Mouse (Mus musculus) small intestine, adult 2 months (tissue): Measurements from ENCODE around the gene Dock1. TPM values are rescaled to one million over a fixed set of nuclear protein-coding genes. Genes with fewer than 3 reads are reported as not detected.

Experiments
- H3K27ac ChIP-seq: fragments of 200-500 bp; 2 replicates; pipeline ENCODE4 v1.5.1; 2012; ENCODE audit warnings: low read depth, low read length, control low read depth, inconsistent platforms; ENCODE audit not compliant: insufficient read depth
- H3K27me3 ChIP-seq: fragments of 200-500 bp; 2 replicates; pipeline ENCODE4 v1.6.1; 2012; ENCODE audit warnings: mild to moderate bottlenecking, moderate library complexity, low read length, inconsistent platforms; ENCODE audit not compliant: control insufficient read depth, insufficient read depth
- H3K36me3 ChIP-seq: fragments of 200-500 bp; 2 replicates; pipeline ENCODE4 v1.6.1; 2012; ENCODE audit warnings: mild to moderate bottlenecking, low read length, control low read depth, inconsistent platforms; ENCODE audit not compliant: control insufficient read depth, insufficient read depth
- H3K4me1 ChIP-seq: fragments of 200-500 bp; 2 replicates; pipeline ENCODE4 v1.6.1; 2012; ENCODE audit warnings: low read length, inconsistent platforms, mixed read lengths; ENCODE audit not compliant: control insufficient read depth, insufficient read depth, insufficient read length
- H3K4me3 ChIP-seq: fragments of 200-500 bp; 2 replicates; pipeline ENCODE4 v1.5.1; 2012; ENCODE audit warnings: low read depth, mild to moderate bottlenecking, control low read depth, inconsistent platforms, low read length, moderate library complexity
- CTCF ChIP-seq: fragments of 200-500 bp; IDR thresholded peaks from 2 replicates; pipeline ENCODE4 v1.5.1; 2012; ENCODE audit warnings: low read depth, mild to moderate bottlenecking, control low read depth, inconsistent platforms, low read length, moderate library complexity, mixed read lengths; ENCODE audit not compliant: insufficient replicate concordance, insufficient read length; ENCODE audit errors: extremely low read depth
- POLR2A ChIP-seq: fragments of 200-500 bp; IDR thresholded peaks from 2 replicates; pipeline ENCODE4 v1.6.1; 2012; ENCODE audit warnings: low read depth, mild to moderate bottlenecking, control low read depth, inconsistent platforms, low read length, moderate library complexity
- WGBS: fragments of 180-500 bp; shearing (Covaris S2); methylation state at CpG from one replicate; pipeline ENCODE4 v1.1.7; 2018; 5-methylcytosine and 5-hydroxymethylcytosine counted together
- polyA plus RNA-seq: library from polyadenylated mRNA; depleted of rRNA; stranded (reverse); fragments of >200 nt; gene quantifications from 2 replicates; pipeline ENCODE4 v1.2.3, GENCODE M21; 2012

Dock1 gene
- polyA plus RNA-seq, 1 experiment, result 3.8 TPM

DNA sequence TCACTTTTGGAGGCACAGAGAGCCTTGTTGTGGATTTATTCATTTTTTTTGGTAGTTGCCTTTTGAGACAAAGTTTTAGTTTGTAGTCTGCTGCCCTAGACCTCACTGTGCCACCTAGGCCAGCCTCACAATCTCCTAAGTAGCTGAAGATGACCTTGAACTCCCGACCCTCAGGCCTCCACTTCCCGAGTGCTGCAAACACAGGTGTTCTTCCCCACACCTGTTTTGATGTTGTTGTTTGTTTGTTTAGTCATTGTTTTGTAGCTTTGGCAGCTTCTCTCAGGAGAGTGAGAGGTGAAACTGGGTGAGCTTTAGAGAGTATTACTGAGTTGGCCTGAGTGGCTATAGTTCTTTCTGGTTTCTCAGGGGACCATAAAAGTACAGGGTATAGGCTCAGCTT, 9.7 kb downstream of the Dock1 start:
- Histone ChIP-seq H3K4me3 (no peak overlapping the region), H3K27ac (no peak overlapping the region), H3K27me3 (no peaks in the 10 kb centered on the region), H3K36me3 (no peaks in the 10 kb centered on the region), H3K4me1 (peaks cover 27% of the 10 kb centered on the region)
- 40% methylated on average over 2 of the region's 2 CpGs for WGBS
- TF ChIP-seq POLR2A (no peak), CTCF (no peak)

DNA sequence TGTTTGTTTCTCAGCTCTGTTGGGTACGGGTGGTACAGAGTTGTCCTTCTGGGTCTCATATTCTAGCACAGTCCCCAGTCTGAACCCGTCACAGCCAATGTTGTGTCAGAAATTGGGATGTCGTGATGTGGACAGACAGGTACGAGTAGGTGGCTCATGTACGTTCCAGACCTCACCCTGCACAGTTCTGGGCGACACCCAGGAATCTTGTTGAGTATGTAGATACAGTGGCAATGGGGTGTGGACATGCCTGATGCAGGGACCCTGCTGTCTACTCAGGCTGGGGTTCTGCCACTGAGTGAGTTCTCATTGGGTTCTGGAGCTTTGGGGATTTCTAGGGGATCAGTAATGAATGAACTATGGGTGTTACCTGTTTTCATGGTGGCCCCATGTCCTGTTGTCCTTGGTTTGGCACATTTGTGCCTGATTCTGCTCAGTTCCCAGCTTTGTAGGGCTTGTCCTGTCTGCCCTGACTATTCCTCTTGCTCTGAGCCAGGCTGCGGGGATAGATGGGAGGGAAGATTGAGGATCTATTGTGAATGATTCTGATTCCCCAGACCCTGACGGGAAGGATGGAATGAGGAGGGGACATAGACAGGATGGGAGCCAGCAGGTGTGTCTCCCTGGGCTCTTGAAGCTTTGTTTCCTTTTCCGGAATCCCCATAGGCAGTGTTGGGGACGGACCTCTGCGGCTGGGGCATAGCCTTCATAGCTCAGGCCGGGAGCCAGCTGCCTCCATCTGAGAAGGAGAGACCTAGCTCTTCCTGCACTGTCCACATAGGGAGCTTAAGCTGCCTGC, 11.5 kb downstream of the Dock1 start:
- Histone ChIP-seq H3K4me1 (peaks cover 35% of the 10 kb centered on the region), H3K36me3 (no peaks in the 10 kb centered on the region), H3K27me3 (no peaks in the 10 kb centered on the region), H3K27ac (no peak overlapping the region), H3K4me3 (no peak overlapping the region)
- no peak for TF ChIP-seq POLR2A
- TF ChIP-seq CTCF, result no peak
- WGBS, result 90% methylated on average over 12 of the region's 12 CpGs

DNA sequence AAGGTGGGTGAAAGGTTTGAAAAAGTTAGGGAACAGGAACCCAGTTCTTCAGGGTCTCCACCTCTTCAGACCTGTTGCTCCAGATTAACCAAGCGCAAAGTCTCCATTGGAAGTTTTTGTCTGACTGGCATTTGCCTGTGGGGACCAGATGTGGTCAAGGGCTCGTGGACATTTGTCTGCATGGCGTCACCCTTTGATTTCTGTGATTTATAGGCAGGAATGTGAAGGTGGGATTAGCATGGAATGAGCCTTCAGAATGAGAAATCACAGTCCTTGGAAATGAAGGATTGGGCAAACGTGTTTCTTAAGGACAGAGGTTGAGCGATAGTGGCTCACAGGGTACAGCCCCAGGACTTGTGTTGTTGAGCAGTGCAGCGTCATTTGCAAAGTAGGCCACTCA, 17.9 kb downstream of the Dock1 start:
- H3K36me3 ChIP-seq, result no peaks in the 10 kb centered on the region
- H3K4me1 ChIP-seq, result peaks cover 23% of the 10 kb centered on the region; the same call in 1 of the 2 replicates
- H3K4me3 ChIP-seq, result no peak overlapping the region
- no peak for TF ChIP-seq CTCF
- TF ChIP-seq POLR2A, result no peak
- no peaks in the 10 kb centered on the region for H3K27me3 ChIP-seq
- 92% methylated on average over 6 of the region's 6 CpGs for WGBS
- no peak overlapping the region for H3K27ac ChIP-seq

DNA sequence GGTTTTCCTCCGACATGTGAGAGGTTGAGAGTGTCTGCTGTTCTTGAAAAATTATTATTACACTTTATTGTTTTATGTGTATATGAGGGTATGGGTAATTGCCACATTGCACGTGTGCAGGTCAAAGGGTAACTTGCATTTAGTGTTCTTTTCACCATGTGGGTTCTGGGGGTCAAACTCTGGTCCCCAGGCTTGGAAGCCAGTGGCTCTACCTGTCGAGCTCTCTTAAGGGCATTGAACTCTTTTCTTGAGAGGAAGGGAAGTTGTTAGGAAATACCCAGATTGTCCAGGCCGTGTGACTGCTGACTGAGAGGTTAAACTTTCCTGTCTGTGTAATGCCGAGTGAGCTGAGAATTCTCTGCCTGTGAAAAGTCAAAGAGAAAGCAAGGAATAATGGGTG, 19.7 kb downstream of the Dock1 start:
- H3K27ac ChIP-seq, result peak overlapping the region; percentile 74
- peaks cover 23% of the 10 kb centered on the region; the same call in 1 of the 2 replicates for H3K4me1 ChIP-seq
- H3K36me3 ChIP-seq, result no peaks in the 10 kb centered on the region
- no peaks in the 10 kb centered on the region for H3K27me3 ChIP-seq
- 19% methylated on average over 5 of the region's 5 CpGs for WGBS
- H3K4me3 ChIP-seq, result no peak overlapping the region
- TF ChIP-seq POLR2A (no peak), CTCF (no peak)

DNA sequence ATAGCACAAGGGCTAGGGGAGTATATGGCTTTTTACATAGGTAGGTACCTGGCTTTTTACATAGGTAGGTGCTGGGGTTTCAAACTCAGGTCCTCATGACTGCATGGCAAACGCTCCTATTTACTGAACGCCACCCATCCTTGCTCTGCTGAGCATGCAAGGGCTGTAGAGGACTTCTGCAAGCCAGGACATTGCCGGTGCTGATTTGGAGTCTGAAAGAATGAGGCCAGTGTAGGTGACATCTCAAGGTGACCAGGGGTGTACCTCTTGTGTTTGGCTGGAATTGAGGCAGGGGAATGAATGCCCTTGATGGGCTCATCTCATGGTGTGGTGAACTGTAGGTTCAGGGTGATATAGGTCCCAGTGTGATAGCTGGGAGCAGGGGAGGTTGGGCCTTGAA, 20.4 kb downstream of the Dock1 start:
- H3K27me3 ChIP-seq, result no peaks in the 10 kb centered on the region
- H3K4me1 ChIP-seq, result peaks cover 21% of the 10 kb centered on the region; the same call in 1 of the 2 replicates
- TF ChIP-seq CTCF (no peak), POLR2A (no peak)
- peak overlapping the region; percentile 74; the same call in 1 of the 2 replicates for H3K27ac ChIP-seq
- no peaks in the 10 kb centered on the region for H3K36me3 ChIP-seq
- H3K4me3 ChIP-seq, result no peak overlapping the region
- 95% methylated on average over 3 of the region's 3 CpGs for WGBS

DNA sequence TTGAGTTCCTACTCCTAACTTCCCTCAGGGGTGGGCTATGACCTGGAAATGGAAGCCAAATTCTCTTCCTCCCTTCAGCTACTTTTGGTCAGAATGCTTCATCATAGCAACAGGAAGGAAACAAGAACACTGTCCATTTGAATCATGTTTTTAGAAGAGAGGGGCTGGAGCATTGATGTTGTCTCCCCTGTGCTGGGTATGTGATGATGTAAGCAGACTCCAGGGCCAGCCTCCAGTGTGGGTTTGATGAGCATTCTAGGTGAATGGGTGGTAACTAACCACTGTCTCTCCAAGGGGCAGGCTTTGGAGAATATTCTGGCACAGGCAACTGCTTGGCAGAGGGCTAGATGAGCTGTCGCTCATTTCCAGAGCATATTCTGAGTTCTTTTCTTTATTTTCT, 22.9 kb downstream of the Dock1 start:
- Histone ChIP-seq H3K4me3 (no peak overlapping the region), H3K27me3 (no peaks in the 10 kb centered on the region), H3K36me3 (no peaks in the 10 kb centered on the region), H3K4me1 (peaks cover 23% of the 10 kb centered on the region; the same call in 1 of the 2 replicates), H3K27ac (no peak overlapping the region)
- WGBS, result 96% methylated on average over 1 of the region's 1 CpGs
- no peak for TF ChIP-seq CTCF
- TF ChIP-seq POLR2A, result no peak

DNA sequence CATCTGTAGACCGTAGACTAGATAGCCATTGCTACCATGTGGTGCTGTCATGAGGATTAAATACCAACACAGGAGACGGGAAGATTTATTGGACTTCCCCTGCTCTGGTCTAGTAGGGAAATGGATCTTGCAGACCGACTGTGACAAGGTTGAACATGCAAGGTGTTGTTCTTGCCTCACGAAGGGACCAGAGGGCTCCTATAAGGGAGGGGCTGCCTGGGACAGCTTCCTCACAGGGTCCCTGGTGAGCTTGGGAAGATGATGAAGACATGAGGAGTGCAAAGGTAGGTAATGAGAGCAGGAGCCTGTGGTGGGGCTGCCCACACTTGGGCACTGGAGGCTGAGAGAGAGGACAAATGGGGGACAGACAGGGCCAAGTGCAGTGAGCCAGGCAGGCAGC, 25.0 kb downstream of the Dock1 start:
- H3K36me3 ChIP-seq, result no peaks in the 10 kb centered on the region
- 80% methylated on average over 4 of the region's 4 CpGs for WGBS
- no peaks in the 10 kb centered on the region for H3K27me3 ChIP-seq
- no peak overlapping the region for H3K4me3 ChIP-seq
- H3K4me1 ChIP-seq, result peaks cover 15% of the 10 kb centered on the region
- TF ChIP-seq CTCF (no peak), POLR2A (no peak)
- H3K27ac ChIP-seq, result no peak overlapping the region
